Mouse (Mus musculus): ENCODE measurements at regions not wholly inside any gene's neighbourhood (a gene's known extent, or its start where the extent isn't known, plus 50 kb on each side); places are given as distances from the start of the nearest gene placed in this dataset.

DNA sequence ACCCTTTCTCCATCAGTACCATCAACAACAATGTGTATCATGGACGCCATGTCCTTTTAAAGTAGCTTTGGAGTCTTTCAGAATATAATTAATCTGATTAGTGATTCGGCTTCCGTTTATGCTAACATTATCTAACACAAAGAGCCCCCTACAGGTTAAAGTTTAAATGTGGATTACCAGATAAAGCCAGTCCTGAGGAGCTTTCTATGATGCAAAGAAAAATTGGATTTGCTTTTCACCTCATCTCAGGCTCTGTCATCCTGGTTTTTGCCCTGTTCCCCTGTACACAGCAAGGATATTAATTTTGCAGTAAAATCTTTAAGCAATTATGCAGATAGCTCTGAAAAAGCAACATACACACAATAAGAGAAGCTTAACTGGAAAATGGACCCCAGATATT lies 412.7 kb upstream of the Tbc1d2b start:
- no peak for DNase-seq

- no peak for DNase-seq
These were observed 419.5 kb upstream of the Tbc1d2b start for GRCm38 (mm10) chr9:90690066-90690465.

DNA sequence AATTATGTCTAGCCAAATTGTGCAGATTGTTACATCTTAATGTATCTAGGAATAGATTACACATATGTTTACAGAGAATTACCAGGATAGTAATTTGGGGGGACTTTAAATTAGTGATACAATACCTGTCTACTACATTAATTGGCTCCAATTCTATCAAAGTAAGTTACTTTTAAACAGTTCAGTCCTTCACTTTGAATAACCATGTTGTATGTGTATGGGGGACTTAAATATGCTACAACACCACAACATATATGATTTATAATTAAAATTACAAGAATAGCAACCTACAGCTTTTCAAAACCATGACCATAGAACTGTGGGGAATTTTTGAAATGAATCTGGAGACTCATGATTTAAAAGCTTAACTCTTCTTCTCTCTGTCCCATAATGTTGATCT lies 420.5 kb upstream of the Tbc1d2b start:
- no peak for DNase-seq

GRCm38 (mm10) chr9:90691676-90692661 lies 421.4 kb upstream of the Tbc1d2b start:
- no peak for DNase-seq

- DNase-seq, result no peak
These were observed 422.5 kb upstream of the Tbc1d2b start for GRCm38 (mm10) chr9:90693031-90693671.

- no peak for DNase-seq
These were observed 423.5 kb upstream of the Tbc1d2b start for GRCm38 (mm10) chr9:90694051-90694645.

- no peak for DNase-seq
These were observed 425.1 kb upstream of the Tbc1d2b start for GRCm38 (mm10) chr9:90695693-90696092.

DNA sequence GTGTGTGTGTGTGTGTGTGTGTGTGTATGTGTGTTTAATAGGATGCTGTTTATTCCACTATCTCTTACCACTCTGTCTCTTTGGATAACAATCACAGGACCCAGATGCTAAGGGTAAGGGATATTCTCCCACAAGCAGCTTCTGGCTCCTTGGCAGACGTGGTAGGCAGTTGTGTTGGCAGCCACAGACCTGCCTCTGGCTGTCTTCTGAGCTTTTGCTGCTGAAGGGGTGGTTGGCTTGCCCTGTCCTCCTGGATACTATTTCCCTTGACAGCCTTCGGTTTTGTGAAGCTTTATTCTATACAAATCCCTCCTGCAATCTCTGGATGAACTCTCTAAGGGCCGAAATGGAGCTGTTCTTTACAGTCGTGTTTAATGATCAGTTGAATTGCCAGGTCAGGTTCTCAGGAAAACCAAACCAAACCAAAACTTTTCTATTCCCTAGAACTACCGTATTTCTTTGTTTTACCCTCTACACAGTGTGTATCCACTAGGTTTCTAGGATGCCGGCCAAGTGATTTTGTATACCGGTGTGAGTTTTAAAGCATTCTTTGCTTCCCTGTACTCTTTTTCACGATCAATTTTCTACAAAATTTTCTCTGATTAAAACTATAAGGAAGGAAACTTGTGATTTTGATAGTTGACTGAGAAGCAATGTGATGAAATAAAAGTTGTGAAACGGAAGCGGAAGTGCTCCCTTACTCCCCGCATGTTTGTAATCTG lies 426.8 kb upstream of the Tbc1d2b start:
- no peak for DNase-seq

GRCm38 (mm10) chr9:90698439-90698838 lies 427.8 kb upstream of the Tbc1d2b start:
- DNase-seq, result no peak

- DNase-seq, result no peak
These were observed 428.5 kb upstream of the Tbc1d2b start for GRCm38 (mm10) chr9:90699064-90699463.

DNA sequence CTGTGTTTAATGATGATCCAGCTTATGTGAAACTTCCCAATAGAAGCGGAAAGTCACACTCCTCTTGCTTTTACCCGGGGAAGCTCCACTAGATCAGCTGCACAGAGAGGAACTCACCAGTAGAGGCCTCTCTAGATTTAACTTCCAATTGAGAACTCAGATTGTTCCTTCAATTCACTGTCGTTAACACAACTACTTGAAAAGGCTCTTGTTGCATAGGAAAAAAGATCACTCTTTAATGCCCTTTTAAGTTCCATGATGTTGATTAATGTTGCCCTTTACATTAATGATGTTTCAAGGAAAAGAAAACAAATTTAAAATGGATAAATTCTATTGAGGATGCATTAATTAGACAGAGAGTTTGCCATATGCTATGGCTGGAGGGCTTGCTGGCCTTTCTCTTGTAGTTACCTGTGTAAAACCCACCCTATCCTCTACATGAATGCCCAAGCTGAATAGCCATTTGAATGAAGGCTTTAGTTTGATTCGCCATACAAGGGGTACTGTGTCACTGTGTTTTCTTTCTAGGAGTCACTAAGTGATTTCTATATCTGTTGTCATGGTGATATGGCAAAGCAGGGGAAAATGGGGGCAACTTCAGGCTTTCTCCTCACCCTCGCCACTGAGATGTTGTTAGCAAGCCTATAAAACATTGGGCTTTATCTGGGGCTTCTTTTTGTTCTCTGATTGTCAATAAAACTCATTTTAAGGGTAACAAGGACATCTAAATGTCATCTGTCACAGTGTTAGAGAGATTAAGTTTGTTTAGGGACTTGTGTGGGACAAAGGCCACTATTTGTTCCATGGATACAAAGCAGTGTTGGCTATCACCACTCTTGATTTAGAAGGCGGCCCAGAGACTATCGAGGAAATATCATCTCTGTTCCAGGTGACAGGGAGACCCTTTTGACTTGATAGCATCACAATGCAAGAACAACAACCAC lies 429.9 kb upstream of the Tbc1d2b start:
- DNase-seq, result no peak

DNA sequence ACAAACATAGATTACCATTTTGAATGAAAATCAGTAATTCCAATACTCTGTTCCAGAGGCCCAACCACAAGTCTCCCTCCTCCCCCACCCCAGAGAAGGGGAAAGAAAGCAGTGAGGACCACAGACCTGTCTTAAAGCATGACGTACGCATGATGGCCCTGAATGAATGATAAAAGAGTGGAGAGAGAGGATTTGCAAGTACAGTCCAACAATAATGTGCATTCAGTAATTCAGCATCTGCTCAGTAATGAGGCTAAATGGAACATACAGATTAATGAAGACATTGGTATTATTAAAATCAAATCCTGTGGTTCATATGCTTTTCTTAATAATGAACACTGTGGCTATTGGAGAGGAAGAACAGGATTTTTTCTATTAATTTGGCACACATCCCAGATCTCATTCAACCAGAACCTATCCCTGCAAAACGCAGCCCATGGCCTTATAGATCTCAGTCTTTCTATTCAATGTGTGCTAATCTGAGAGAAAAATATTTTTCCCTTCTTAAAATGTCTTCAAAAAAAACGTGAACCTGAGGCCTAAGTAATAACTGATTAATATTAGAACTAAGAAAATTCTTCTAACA lies 430.7 kb upstream of the Tbc1d2b start:
- DNase-seq, result no peak

DNA sequence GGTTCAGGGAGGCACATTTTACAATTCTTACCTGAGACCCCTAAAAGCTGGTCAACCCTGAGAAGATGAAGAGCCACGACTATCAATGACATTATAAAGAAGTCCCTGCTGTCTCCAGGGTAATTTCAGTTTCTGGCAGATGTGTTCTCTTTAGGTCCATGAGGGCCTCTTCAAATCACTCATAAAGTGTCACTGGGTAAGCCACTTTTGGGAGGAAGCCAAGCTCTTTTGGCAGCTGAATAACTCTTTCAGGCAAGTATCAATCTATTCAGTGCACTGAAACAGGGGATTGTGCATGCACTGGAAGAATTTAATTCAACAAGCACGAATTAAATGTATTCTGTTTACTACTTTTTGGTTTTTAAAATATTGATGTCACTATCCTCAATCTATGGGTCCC lies 443.1 kb upstream of the Tbc1d2b start:
- DNase-seq, result no peak

DNA sequence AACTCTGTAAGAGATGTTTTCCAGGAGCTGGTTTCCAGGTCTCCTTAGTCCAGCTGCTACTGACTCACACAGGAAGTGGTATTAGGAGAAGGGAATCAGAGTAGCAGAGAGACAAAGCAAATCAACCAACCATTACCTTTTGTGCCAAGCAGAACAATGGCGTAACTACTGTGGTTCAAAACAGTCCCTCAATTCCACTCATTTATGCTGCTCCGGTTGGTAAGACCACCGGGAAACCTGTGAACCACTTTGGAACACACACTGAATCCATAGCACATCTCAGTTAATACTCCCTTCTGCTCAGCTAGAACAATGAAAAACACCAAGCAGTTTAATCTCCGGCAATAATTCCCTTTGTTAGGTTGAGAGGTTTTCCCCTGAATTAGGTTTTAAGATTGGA lies 460.8 kb upstream of the Tbc1d2b start:
- DNase-seq, result no peak

GRCm38 (mm10) chr9:90757175-90757574 lies 486.6 kb upstream of the Tbc1d2b start:
- no peak for DNase-seq

GRCm38 (mm10) chr9:90774296-90774695 lies 503.7 kb upstream of the Tbc1d2b start:
- DNase-seq, result no peak

- no peak for DNase-seq
These were observed 518.9 kb upstream of the Tbc1d2b start for GRCm38 (mm10) chr9:90789545-90789944.

DNA sequence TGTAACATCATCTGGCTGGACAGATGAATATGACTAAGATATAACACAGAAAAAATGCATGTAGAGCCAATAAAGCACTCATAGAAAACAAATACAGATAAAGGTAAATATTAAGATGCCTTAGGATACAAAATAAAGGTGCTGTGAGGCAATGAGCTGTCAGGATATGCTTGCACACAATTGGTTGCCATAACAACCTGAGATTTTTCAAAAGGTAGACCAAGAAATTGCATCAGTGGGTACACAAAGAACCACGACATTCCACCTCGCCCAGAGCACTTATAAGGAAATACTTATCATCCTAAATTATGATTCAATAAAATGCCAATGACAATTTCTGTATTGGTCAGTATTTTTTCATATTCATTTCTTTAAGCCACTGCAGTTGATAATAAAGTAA lies 521.3 kb upstream of the Tbc1d2b start:
- no peak for DNase-seq

DNA sequence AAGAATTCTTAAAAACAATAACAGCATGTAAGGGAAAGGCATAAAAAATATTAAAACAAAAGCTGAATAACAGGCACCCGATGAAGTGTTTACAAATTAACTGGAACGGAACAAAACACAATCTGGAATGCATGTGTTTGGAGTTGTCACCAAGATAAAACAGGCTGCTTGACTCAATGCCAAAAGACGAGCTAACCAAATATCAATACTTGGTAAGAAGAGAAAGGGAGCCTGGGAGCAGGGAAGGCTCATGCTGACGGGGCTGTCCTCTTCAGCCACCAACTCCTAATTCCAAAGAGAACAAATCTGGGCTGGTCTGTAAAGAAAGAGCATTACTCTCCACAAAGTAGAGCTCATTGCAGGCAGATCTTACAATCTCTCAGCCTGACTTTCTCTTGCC lies 545.4 kb upstream of the Zic4 start:
- DNase-seq, result no peak

DNA sequence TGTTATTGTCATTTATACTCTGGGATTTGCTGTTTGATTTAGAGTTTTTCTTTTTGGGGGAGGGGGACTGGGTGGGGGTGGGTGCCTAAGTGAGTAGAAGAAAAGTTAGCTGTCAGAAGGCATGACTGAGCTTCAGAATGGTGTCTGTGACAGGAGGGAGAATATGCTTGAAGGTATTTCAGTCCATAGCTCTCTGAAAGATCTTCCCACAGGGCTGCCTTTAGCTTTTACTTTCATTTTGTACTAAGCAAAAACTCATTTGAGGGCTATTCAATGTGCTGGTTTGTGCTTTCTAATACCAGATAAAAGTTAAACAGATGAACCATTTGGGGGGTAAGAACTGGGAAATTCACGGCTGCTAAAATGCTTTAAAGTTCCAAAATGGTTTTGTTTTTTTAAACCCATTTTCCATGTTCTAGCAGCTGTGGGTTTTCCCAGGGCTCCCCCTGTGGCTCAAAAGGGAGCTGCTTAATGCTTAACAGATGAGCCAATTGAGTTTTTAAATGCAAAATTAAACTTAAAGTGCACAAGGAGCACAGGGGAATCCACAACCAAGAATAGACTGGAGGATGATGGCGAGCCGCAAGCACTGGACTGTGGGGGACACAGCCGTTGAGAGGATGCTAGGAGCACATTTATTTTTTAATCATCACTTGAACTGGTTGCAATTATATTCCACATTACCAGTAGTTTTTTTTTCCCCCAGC lies 538.5 kb upstream of the Zic4 start:
- DNase-seq, result no peak
